Mouse (Mus musculus): Measurements from ENCODE around the gene Amz2.
"Not testable (repeated sequence)": the region's sequence is repeated elsewhere in the genome, so short reads cannot be mapped to it uniquely, and the experiment has no call there.

Gene Amz2

DNA sequence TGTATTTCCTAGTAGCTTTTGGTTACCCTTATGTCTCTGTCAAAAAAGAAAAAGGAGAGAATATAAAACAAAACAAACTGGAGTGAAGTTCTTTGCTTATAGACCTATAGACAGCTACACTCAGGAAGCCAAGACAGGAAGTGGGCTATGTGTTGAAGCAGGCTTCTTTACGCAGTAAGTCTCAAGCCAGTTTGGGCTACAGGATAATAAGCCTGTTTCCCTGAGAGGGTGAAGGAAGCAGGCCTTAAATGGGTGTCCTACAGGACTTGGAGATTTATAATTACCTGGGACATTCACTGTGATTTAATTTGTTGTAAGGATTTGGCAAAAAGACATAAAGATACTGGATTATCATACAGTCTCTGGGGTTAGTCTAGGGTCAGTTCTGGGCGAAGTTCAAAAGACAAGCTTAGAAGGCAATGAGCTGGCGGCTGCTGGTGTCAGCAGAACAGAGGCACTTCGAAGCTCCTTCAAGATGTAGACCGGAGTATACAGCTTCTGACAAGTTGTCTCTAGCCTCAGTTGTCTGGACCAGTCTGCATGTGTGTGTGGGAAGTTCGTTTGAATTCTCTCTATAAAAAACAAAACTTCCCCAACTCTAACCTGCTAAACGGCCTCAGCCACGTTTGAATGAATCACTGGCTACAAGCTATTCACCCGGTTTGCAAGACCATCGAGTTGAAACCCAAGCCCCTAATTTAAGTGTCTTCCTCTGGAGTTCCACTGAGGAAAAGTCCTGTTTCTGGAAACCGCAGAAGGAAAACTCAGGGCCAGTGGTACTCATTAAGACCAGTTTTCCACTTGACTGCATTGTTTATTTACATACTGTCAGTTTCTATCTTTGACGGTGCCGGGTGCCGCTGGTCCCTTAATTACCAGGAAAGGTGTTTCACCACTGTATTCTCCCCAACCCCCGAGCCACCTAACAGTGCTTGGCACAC is 45.4 kb downstream of the Amz2 start:
- peak; percentile 72 for DNase-seq (ENCODE audit: low read depth)

DNA sequence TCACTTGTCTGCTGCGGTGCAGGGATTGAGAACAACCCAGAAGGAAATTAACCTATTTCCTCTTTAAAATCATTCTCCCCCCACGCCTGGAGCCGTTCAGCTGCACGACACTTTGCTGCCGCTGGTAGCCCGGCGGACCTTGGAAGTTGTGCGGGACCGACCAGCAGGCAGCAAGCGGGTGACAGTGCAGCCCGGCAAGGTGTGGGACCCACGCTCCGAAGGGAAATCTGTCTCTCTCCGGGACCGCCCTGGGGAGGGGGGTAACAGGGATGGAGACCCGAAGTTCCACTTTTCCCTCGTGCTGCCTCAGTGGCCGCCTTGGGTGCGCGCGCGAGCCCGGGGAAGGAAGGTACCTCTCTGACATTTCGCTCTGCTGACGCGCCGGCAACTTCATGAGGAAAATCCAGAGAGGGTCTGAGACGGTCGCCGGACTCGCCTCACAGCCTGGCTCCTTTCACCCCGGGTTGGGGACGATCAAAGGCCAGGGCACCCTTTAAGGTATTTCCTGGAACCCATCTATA is 46.5 kb downstream of the Amz2 start:
- peak; percentile 61 for DNase-seq (ENCODE audit: low read depth)

DNA sequence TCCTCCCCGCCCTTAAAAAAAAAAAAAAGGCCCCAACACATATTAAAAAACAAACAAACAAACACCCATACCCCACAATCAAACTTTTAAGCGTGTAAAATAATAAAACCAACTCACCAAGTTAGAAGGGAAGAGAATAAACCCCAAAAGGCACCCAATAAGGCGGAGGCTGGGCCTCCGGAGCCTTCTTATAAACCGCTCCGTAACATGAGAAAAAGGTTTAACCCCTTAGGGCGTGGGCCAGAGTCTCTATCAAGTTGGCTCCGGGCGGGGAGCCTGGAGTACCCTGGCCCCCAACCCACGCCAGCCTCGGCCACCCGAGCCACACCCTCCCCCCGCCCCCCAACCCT is 47.0 kb downstream of the Amz2 start:
- no peak for DNase-seq (ENCODE audit: low read depth)

DNA sequence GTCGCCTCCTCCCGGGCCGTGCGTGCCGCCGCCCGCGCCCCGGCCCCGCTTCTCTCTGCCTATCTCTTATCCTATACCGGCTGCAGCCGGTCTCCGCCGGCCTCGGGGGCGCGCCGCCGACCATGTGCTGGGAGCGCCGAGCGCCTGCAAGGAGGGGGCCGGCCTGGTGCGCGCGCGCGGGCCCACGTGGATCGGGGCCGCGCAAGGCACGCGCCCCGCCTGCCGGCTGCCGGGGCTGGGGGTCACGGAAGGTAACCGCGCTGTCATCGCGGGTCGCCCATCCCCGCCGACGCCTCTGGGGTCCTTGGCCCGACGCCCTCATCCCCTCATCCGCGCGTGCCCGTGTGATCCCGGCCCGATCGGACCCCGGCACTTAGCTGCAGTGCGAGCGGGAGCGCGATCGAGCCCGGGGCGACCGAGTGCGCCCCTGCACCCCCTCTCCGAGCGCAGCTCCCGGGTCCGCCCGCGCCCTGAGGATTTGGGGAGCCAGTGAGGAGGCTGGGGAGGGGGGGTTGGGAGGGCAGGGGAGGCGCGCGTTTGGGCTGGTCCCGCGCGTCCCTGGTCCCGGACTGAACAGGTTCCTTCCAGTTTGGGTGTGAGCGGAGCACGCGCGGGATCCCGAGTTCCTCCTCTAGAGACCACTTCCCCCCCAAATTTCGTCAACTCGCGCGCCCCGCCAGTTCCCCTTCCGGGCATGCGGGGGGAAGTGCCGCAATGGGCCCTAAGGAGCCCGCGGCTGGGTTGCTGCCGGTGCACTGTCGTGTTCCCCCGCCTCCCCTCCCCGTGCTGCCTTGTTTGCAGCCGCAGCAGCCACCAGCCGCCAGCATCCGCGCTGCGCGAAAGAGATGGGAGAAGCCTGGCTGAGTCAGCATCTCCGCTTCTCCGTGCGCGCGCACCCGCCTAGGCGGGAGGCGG is 47.7 kb downstream of the Amz2 start, which contains the start of the genes Arsg and Slc16a6:
Arsg (plus strand) TSS at position 204 of the 915 bp plus-strand sequence.
Slc16a6 (minus strand) TSS at position 428 of the 915 bp plus-strand sequence.
- DNase-seq (ENCODE audit: low read depth): peak; percentile 93

DNA sequence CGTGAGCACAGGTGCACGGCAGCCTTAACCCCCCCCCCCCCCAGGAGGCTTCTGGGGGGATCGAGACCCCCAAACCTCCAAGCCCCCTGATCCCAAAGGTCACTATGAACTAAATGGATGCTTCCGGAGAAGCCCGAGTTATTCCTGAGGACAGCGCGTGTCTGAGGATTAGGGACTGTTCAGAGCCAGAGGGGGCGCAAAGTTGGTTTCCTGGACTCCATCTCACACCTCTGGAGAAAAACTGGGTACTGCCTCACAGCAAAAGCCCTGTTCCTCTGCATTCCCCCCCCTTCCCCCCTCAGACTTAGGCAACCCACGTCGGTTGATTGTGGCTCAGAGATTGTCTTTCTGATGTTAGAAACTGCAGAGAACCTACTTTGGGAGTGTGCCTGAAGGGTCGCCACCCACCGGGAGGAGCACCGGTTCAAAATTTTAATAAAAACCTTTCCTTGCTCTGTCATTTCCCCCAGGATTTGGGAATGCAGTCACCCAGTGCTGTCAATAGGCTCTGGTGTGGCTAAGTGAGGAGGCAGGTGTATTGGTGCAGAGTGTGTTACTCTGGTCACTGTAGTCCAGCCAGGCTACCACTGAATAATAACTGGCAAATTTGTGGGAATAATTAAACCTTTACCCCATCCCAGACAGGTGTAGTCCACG is 48.5 kb downstream of the Amz2 start:
- peak; percentile 66 for DNase-seq (ENCODE audit: low read depth)

DNA sequence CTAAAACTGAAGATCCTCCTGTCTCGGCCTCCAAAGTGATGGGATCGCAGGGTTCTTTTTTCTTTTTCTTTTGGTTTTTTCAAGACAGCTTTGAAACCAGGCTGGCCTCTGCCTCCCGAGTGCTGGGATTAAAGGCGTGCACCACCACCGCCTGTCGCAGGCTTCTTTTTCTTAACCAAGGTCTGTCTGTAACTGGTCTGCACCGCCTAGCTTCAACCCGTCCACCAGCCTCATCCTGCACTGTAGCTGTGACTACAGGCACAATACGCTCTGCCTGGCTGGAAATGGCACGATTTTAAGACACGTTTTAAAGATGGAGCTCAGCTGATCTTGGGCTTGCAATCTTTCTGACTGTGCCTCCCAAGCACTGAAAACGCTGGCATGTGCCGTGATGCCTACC is 49.1 kb downstream of the Amz2 start:
- DNase-seq (ENCODE audit: low read depth): no peak

DNA sequence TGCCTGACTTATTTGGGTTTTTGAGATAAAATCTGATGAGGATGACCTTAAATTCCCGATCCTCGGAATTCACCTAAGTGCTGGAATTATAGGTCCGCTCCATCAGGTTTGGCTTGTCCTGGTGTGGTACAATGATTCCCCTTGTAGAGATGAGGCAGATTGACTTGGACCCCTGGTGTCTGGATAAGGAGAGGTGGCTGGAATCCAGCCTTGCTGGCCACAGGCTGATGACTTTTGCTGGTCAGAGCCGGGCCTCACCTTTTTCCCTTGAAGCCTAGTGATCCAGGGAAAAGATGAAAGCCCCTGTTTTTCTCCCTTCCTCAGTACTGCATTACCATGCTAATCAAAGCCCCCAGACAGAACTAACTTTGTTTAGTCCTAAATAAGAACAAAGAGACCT is 50.0 kb downstream of the Amz2 start:
- DNase-seq (ENCODE audit: low read depth): no peak

DNA sequence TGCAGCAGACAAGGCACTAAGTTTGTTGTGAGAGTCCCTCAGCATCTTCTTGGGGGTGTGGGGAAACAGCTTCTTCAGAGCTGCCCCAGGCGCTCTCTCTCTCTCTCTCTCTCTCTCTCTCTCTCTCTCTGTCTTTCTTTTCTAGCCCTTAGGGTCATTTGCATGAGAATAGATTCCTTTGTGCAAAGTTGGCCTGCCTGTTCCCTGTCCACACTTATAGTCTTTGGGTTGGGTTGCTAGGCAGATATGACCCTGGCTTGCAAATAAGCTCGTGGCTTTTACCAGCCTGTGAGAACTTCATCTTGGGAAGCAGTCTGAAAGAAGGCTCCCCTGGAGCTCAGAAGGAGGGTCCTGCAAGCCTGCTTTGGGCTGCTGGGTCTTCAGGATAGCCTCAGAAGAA is 50.5 kb downstream of the Amz2 start:
- no peak for DNase-seq (ENCODE audit: low read depth)

DNA sequence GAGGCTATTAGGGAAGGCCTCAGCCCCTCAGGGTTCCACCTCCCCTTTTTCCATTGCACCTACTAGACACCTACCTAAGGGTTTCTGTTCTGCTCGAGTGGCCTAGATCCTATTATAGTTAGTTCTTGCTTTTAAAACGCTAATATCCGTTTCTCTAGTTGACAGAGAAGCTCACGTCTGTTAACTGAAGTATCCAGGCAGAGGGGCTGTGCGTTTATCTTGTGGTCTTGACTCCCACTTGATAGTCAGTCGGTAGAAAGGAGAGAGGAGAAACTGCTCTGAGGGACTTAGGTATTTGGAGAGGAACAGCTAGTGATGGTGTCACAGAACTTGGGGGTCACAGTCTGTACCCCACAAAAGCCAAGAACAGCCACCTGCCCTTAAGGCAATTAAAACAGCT is 50.9 kb downstream of the Amz2 start:
- no peak for DNase-seq (ENCODE audit: low read depth)

DNA sequence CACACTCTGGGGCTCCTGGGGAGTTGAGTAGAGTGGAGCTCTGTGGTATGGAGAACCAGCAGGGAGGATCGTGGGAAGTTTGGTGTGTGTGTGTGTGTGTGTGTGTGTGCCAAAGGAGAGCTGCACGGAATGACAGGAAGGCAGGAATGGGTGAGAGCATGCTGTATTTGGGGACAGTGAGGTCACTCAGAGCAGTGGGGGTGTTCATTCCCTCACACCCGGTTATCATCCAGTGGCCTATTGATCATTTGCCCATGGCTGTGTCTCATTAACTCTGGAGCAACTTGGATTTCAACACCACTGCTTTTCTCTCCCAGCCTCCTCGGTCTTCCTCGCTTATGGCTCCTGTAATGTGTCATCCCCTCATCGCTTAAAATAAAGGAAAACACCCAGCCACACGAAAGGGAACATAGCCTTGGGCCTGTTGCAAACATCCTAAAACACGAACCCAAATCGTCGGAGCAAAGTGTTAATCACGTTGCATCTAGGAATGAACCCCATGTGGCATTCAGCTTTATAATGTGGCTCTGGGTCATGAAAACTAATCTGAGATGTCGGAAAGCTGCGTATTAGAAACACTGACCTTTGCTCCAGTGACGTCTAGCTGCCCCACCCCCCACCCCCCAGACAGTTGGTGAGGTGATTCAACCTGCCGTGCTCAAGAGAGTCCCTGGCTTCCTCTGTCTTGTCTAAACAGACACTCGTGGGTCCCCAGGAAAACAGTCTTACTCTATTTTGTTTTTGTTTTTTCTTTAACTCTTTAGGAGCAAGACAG is 52.0 kb downstream of the Amz2 start:
- DNase-seq (ENCODE audit: low read depth): no peak

DNA sequence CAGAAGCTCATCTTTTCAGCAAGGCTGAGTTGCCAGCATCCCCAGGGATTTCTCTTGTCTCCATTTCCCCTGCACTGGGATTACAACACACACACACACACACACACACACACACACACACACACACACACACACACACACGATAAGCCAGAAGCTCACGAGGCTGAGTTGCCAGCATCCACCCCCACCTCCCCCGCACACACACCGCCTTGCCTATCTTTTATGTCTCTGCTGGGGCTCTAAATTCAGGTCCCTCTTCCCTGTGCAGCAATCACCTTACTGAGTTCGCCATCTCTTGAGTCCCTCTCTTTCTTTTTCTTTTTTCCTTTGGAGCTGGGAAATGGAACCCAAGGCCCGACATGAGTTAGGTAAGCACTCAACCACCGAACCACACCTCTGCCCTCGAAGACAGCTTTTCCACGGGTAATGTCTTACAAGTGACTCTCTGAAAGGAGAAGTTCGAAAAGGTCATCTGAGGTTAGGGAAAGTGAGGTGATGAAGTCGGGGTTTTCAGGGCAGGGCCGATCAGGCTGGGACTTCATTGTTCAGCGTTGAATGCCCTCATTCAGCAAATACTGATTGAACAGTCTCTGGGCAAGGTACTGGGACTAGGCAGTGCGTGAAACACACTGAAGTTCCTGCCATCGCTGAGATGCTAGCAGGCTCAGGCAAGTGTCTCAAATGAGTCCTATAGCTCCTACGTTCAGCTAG is 54.0 kb downstream of the Amz2 start:
- DNase-seq (ENCODE audit: low read depth): peak; percentile 27

DNA sequence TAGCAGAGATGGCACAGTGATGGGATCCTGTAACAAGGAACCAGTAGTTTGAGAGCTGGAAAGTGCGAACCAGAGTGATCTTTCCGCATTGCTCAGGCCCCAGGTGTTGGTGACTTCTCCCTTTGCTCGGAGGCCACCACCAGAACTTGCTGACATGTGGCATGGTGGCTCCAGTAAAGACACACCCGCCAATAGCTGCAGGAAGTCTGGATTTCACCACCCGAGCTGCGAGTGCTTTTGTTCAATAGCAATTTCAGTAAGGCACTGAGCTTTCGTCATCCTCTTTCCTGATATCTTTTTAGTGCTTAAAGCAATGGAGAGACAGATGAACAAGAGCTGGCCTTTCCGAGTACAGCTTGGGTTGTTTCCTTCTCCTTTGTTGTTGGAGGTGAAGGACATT is 54.7 kb downstream of the Amz2 start:
- no peak for DNase-seq (ENCODE audit: low read depth)

DNA sequence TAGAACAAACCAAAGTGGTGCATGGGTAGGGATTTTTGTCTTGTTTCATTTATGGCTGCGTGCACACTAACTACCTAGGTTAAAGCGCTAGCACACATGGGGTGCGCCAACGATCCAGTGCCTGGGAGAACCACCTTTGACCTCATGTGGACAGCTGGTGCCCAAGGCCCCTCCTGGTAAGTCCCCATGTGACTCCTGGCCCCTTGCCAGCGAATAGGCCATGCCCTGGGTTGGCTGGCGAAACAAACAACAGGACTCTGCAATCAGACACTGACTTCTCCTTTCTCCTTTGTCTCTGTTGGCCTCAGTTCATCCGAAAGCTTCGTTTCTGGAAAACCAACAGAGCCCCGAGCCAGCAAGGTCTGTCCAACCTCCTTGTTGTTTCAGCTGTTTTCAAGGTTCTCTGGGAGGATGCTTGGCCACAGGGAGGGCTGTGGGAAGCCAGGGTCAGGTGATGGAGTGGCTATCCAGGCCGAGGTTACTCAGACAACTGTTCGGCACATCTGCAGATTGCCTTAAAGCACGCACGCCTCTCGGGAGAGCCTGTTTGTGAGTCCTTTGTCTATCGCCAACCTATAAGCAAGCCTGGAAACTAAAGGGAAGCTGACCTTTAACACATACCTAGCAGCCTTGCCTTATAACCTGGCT is 59.8 kb downstream of the Amz2 start:
- DNase-seq (ENCODE audit: low read depth): no peak

DNA sequence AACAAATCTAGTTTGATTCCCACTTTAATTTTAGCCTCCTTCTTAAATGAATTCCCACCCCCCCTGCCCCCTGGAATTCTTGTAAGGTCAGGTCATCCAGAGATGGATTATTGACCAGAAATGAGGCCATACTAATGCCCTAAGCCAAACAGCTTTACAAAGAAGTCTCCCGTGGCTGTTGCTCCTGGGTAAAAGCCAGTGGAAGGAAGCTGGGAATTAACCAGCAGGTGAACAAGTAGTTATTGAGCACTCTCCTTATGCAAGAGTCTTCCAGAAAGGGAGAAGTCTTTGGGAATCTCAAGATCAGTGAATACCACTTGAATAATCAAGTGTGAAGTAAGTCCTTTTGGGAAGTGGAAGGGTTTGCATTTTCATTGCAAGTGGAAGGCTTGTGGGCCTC is 61.4 kb downstream of the Amz2 start:
- DNase-seq (ENCODE audit: low read depth): no peak

DNA sequence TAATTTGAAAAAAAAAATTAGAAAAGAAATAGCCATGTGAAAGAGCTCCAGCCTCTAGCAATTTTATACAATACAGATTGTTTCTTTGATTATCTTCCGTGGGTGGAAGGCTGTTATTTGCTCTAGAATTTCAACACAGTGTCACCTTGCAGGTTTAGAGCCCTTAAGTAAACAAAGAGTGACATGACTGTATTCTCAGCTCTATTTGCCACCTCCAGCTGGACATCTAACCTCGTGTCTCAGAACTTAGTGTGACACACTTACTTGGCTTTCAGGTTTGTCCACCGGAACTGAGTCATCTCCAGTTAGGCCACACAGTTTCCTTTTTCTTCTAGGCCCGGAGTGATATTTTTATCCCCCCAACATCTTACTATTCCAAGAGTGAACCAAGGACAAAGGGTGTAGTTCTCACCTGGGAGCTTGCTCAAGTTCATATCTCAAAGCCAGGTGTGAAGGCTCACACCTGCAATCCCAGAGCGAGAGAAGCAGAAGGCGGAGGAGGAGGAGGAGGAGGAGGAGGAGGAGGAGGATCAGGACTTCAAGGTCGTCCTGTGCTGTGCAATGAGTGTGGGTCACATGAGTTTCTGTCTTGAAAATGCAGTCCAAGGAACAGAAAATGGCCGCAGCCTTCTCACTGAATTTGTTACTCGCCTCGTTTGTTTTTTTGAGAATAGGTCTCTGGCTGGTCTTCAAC is 62.4 kb downstream of the Amz2 start:
- DNase-seq (ENCODE audit: low read depth): no peak

DNA sequence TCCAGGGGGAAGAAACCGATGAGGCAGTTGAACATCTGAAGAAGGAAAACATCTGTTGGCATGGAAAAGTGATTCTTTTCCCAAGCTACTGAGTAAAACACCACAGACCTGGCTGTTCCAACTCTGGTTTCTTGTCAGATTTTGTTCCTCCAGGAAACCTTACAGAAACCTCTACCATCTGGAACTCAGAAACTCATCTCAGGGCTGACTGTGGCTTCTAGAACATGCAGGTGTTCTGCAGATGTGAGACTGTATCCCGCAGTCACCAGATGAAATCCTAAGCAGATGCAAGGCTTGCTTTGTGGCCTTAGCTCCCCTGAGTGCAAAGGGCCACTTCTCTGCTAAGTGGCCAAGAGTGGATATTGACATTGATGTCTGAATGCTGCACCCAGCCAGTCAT is 64.0 kb downstream of the Amz2 start:
- DNase-seq (ENCODE audit: low read depth): no peak

DNA sequence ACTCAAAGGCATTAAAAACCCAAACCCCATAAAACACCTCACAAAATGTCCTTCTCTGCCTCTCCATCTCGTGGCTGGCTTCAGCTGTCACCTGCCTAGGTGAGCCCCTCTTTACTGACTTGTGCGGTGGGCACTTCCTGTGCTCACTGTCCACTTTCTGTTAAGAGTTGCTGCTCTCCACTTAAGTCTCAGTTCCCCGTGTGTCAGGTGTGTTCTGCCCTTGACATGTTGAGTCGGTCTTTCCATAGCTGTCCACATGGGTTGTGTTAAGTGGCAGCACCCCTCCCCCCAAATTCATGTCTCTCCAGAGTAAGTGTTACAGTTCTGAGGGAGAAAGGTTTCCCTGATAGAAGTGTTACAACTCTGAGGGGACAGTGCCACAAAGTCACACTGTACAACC is 66.1 kb downstream of the Amz2 start:
- DNase-seq (ENCODE audit: low read depth): no peak

DNA sequence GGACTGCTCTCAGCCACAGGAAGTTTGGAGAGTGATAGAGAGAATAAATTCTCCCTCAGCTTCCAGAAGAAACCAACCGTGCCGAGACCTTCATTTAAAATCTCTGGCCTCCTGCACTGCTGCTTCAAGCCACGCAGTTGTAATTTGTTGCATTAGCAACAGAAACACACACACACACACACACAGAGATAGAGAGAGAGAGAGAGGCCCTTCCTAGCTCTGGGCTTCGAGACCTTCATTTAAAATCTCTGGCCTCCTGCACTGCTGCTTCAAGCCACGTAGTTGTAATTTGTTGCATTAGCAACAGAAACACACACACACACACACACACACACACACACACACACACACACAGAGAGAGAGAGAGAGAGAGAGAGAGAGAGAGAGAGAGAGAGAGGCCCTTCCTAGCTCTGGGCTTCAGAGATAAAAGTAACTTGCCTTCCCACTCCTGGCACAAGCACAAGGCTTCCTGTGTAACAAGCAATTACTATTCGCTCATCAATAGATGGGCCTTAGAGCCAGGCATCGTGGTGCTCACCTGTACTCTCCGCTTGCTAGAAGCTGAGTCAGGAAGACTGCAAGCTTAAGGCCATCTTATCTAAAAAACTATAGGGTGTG is 67.2 kb downstream of the Amz2 start:
- DNase-seq (ENCODE audit: low read depth): not testable (repeated sequence)

All from naive thymus-derived CD4-positive, alpha-beta T cell, adult 2 months (primary cell).